Mouse (Mus musculus): ENCODE results near the gene Olfr191.
"Not testable (repeated sequence)": the region's sequence is repeated elsewhere in the genome, so short reads cannot be mapped to it uniquely, and the experiment has no call there.

Olfr191 gene

GRCm38 (mm10) chr16:59089722-59090121 is at the start of gene Olfr191:
Olfr191 (minus strand) TSS chr16:59089822.
- not testable (repeated sequence) for DNase-seq (ENCODE audit: low spot score in 2 of 2)

DNA sequence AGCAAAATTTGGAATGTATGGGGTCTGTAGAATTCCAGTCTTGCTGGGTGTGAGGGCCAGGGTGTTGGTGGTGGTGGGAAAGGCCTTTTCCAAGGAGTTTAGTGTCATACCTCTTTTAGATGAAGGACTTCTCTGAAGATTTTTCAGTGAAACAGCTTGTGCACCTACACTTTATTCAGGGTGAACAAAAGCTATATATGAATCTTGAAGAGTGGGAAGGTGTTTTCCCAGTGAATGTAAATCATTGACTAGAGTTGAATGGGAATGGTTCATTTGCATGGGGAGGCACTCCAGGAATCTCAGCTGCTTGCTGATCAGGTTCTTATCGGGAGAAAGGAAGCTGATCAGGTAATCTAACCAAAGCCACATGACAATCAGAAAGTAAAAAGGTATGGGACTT is 41.1 kb upstream of the Olfr191 start:
- no peak for DNase-seq (ENCODE audit: low spot score in 2 of 2)

- DNase-seq (ENCODE audit: low spot score in 2 of 2), result no peak
These were observed 31.3 kb upstream of the Olfr191 start, which contains the start of gene Olfr194 for GRCm38 (mm10) chr16:59120969-59121368. Olfr194 (minus strand) TSS chr16:59121069.

DNA sequence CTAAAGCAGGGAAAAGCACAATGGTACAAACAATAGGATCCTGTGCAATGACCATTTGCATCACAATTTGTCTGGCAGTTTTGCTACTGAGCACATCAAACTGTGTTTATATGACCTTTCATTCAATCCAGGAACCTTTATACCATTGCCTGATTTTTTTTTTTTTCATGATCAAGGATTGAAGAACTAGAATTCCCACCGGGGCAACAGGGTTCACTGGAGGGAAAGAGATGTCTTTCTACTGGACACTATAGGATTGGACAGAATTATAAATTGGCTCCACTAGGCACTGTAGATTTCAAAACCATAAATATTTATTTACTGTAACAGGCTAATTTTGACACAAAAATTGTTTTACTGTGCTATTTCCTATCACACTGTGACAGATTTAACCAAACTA is 22.2 kb upstream of the Olfr191 start, which contains the start of gene Olfr193:
Olfr193 (minus strand) TSS at position 101 of the 400 bp plus-strand sequence.
- DNase-seq (ENCODE audit: low spot score in 2 of 2), result no peak

DNA sequence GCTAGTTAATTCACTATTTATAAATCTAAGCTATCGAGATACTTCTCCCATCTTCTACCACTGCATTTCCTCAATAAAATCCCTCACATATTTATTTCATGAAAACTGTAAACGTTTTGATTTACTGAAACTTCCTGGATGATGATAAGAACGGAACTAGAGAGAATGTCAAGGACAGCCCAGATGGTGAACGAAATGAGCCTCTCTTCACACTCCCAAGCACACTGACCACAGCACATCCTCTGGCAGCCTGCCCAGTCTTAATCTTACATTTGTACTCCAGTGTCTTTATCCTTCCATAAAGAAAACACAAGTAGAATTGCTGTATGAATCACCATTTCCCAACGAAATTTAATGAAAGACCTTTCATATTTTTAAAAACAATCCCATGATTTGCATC is 18.9 kb upstream of the Olfr191 start:
- DNase-seq (ENCODE audit: low spot score in 2 of 2), result not testable (repeated sequence)

GRCm38 (mm10) chr16:59105312-59105711 is 15.7 kb upstream of the Olfr191 start:
- no peak for DNase-seq (ENCODE audit: low spot score in 2 of 2)

DNA sequence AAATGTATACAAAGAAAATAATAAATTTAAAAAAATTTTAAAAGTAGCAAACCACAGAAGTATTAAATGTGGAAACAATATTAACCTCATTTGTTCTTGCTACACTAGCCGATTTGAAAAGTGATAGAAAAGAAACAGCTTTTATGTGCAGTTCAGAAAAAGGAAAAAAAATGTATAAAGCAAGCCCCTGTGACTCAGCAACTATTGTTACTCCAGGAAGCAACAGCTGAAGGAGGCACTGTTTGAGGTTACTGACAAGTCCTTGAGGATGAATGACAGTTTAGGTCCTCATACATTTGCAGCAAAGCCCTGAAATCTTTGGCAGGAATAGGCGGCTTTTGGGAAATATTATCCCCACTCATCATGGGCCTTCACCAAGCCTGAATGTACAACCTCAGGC is 8.5 kb downstream of the Olfr191 start:
- DNase-seq (ENCODE audit: low spot score in 2 of 2), result not testable (repeated sequence)

DNA sequence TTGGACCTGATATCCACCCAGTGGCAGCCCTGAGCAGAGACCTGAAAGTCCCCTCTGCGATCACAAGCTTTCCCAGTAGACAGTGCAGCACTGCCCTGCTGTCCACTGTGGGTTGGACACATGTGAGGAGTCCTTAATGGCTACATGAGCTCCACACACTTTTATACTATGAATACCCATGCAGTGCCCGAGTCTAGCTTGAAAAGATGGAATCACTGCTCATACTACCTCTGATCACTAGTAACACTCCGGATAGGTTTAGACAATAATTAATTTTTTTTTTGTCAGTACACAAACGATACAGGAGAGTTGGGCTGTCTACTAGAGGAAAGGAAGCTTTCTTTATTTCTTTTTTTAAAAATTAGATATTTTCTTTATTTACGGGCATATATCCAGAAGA is 11.7 kb downstream of the Olfr191 start, which contains the start of gene Olfr190:
Olfr190 (minus strand) TSS at position 101 of the 400 bp plus-strand sequence.
- no peak for DNase-seq (ENCODE audit: low spot score in 2 of 2)

DNA sequence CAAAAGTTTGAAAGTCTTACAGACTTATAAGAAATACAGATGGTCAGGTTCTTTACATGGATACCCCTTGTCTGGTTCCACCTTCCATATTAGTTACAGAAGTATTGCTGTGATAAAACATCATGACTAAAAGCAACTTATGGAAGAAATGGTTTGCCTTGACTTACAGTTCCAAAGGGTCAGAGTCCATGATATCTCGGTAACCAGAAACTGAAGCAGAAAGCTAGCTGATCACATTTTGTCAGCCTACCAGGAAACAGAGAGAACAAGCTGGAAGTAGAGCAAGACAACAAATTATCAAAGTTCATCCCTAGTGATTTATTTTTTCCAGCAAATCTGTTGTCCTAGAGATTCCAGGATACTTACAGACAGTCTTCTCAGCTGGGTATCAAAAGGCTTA is 16.1 kb downstream of the Olfr191 start:
- no peak for DNase-seq (ENCODE audit: low spot score in 2 of 2)

DNA sequence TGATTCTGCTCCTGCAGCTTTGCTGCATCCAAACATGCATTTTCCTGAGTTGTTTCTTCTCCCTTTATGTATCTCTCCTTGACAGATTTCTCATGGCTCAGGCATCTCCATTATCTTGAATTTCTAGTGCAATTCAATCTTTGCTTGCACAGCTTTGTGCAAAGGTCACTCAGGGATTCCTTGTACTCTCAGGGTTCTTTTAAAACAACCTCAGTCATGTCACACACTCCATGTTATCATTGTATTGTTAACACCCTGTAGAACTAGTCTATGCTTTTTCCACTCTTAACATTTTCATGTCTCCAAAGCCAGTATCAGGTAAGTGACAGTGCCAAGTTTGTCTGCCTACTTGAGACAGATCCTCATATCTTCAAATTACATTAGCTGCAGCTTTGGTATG is 17.9 kb downstream of the Olfr191 start:
- no peak for DNase-seq (ENCODE audit: low spot score in 2 of 2)

DNA sequence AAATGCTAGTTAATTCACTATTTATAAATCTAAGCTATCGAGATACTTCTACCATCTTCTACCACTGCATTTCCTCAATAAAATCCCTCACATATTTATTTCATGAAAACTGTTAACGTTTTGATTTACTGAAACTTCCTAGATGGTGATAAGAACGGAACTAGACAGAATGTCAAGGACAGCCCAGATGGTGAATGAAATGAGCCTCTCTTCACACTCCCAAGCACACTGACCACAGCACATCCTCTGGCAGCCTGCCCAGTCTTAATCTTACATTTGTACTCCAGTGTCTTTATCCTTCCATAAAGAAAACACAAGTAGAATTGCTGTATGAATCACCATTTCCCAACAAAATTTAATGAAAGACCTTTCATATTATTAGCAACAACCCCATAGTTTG is 27.2 kb downstream of the Olfr191 start:
- not testable (repeated sequence) for DNase-seq (ENCODE audit: low spot score in 2 of 2)

GRCm38 (mm10) chr16:59049286-59049685 is 40.3 kb downstream of the Olfr191 start:
- DNase-seq (ENCODE audit: low spot score in 2 of 2), result not testable (repeated sequence)

DNA sequence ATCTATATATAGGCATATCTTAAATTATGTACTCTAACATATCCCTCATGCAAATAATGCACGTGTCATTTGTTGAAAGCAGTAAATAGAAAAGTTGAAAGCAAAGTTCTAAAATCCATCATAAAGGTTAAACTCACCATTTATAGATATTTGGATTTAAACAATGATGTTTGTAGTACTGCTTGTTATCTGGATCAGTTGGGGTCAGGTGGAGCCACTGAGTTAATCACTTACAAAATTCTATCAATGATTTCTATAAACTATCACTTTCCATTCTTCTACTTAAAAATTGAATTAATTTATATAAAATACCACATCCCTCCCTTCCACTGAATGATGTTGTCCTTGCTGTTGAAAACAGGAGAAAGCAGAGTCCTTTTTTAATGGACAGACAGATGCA is 40.8 kb downstream of the Olfr191 start:
- DNase-seq (ENCODE audit: low spot score in 2 of 2), result no peak

GRCm38 (mm10) chr16:59047579-59047978 is 42.0 kb downstream of the Olfr191 start:
- no peak for DNase-seq (ENCODE audit: low spot score in 2 of 2)

- DNase-seq (ENCODE audit: low spot score in 2 of 2), result no peak
These were observed 43.8 kb downstream of the Olfr191 start for GRCm38 (mm10) chr16:59045835-59046234.

DNA sequence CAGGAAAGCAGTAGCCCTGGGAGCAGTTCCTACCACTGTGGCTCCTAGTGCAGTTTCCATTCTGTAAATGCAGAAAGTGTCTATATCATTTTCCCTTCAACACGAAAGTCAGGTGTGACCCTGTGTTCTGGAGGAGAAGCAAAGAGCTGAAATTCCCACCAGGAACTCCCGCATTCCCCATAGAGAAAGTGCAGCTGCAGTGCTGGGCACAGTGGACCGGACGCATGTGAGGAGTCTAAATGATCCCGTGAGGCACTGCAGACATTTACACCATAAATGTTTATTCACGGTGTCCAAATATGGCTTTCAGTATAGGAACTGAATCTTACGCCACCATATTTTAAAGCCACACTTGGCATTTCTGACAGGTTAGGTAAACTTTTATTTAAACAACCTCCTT is 49.9 kb downstream of the Olfr191 start, which contains the start of gene Olfr187:
Olfr187 (minus strand) TSS at position 58 of the 400 bp plus-strand sequence.
- DNase-seq (ENCODE audit: low spot score in 2 of 2), result no peak

Measured in right cerebral cortex, adult 2 months (tissue).